Mouse (Mus musculus) neutrophil, adult 5-6 weeks (primary cell): ENCODE results near the gene Grifin. TPM values are rescaled to one million over a fixed set of nuclear protein-coding genes. Genes with fewer than 3 reads are reported as not detected.

Experiments used
- total RNA-seq: library from RNA; stranded (forward); fragments of 200-1000 nt; gene quantifications from 2 replicates; pipeline ENCODE4 v1.2.3, GENCODE M21; 2017

Gene Grifin
- total RNA-seq, 1 experiment from 2014 or later = not detected

Other genes with a start within 250 kb of the Grifin start
- 32.5 and 38.8 TPM in 2 replicates for gene Mad1l1, start 243.5 kb downstream of the Grifin start, total RNA-seq
- gene Nudt1, start 243.4 kb downstream of the Grifin start, total RNA-seq = 3.7 and 4.1 TPM in 2 replicates
- 4.0 and 5.4 TPM in 2 replicates for gene Mrm2, start 233.2 kb downstream of the Grifin start, total RNA-seq
- gene Snx8, start 175.8 kb downstream of the Grifin start, total RNA-seq = 98.5 and 111 TPM in 2 replicates
- gene Eif3b, start 145.7 kb downstream of the Grifin start, total RNA-seq = 46.4 and 67.3 TPM in 2 replicates
- 0.35 TPM in 1 of 2 replicates, not detected in the other for gene Gm4869, start 119.4 kb downstream of the Grifin start, total RNA-seq
- gene Chst12, start 59.5 kb downstream of the Grifin start, total RNA-seq = 24.9 and 30.5 TPM in 2 replicates
- 229 and 273 TPM in 2 replicates for gene Lfng, start 42.2 kb upstream of the Grifin start, total RNA-seq
- gene Ttyh3, start 84.0 kb upstream of the Grifin start, total RNA-seq = 54.6 and 59.8 TPM in 2 replicates
- 21.2 and 23.9 TPM in 2 replicates for gene Iqce, start 137.3 kb upstream of the Grifin start, total RNA-seq
- gene Brat1, start 139.9 kb upstream of the Grifin start, total RNA-seq = 23.3 and 23.6 TPM in 2 replicates
- 12.6 and 14.4 TPM in 2 replicates for gene Amz1, start 159.1 kb upstream of the Grifin start, total RNA-seq